Mouse (Mus musculus): Measurements from ENCODE around the gene Papolg. TPM values are rescaled to one million over a fixed set of nuclear protein-coding genes. Genes with fewer than 3 reads are reported as not detected.
"Not testable (repeated sequence)": the region's sequence is repeated elsewhere in the genome, so short reads cannot be mapped to it uniquely, and the experiment has no call there.

Papolg gene
- polyA plus RNA-seq (2014; fragmentation: Nextera tagmentation; extraction: Ambion mirVana) = 9.6 and 10.6 TPM in 2 replicates

DNA sequence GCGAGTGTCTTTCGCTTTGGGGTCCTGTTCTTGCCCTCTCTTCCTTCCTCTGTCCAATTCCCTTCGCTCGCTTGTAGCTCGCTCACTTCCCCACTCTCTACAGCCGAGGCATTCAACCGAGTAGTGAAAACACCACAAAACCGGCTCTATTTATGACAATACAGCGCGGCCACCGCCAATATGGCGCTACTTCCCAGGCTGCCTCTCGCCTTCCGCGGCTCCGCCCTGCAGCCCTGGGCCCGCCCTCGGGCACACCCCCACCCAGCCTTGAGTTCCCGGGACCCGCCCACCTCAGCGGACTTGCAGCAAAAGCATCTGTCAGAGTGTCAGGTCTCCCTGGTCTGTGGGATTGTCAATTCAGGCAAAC, at the start of gene Papolg:
TSS of gene Papolg (minus strand) at position 194 of the 367 bp plus-strand sequence.
- peaks cover 0 to 7% of the 10 kb centered on the region in 2 experiments; a peak in 1 of 4 replicates for H3K4me1 ChIP-seq (ENCODE audit: control insufficient read depth in 2 of 2, insufficient read depth in 2 of 2, low read length in 2 of 2)
- WGBS = under 1% methylated on average over 21 of the region's 21 CpGs

DNA sequence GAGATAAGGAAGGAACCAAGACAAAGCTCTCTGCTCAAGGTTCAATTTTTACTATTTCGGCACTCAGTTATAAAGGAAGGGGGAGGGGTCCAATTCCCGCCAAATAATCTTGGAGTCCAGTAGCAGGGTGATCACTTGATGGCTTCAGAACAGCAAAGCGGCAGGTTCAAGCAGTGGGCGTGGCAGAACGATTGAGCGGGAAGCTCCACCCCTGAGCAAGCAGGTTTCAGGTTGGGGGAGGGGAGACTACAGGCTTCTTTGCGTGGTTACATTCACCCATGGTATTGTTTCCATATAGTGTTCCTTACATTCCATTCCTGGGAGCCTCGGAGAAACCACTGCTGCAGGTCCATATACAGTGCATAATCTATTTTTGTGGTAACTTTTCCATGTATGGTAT, 33.1 kb upstream of the Papolg start:
- H3K9me3 ChIP-seq (ENCODE audit: control insufficient read depth, low read length); H3K27ac ChIP-seq (replicated peaks in 1 of 2; ENCODE audit: control insufficient read depth in 1 of 2, insufficient read depth in 1 of 2, low read depth in 2 of 2, low read length in 2 of 2); H3K36me3 ChIP-seq (ENCODE audit: control insufficient read depth, insufficient read depth, low read length); ATAC-seq (ENCODE audit: insufficient number of reproducible peaks, insufficient read depth, low FRiP score, low read depth); H3K4me3 ChIP-seq (ENCODE audit: control insufficient read depth in 1 of 2, insufficient read depth in 1 of 2, low read depth in 1 of 2, low read length in 2 of 2); H3K27me3 ChIP-seq (ENCODE audit: control insufficient read depth, insufficient read depth, low read length); H3K9ac ChIP-seq (ENCODE audit: low read length); H3K4me1 ChIP-seq (ENCODE audit: control insufficient read depth in 2 of 2, insufficient read depth in 2 of 2, low read length in 2 of 2): not testable (repeated sequence)
- H3K4me2 ChIP-seq (ENCODE audit: low read length) = peak overlapping the region; percentile 36; the same call in 1 of the 2 replicates
- WGBS = 20% methylated on average over 8 of the region's 8 CpGs

More for the DNA sequence above, at the start of gene Papolg:
- Histone ChIP-seq H3K27me3 (ENCODE audit: control insufficient read depth, insufficient read depth, low read length) (no peaks in the 10 kb centered on the region), H3K9me3 (ENCODE audit: control insufficient read depth, low read length) (no peaks in the 10 kb centered on the region), H3K36me3 (ENCODE audit: control insufficient read depth, insufficient read depth, low read length) (peaks cover 8% of the 10 kb centered on the region), H3K4me2 (ENCODE audit: low read length) (peak within 1 kb of the TSS; percentile 83), H3K4me3 (ENCODE audit: control insufficient read depth in 1 of 2, insufficient read depth in 1 of 2, low read depth in 1 of 2, low read length in 2 of 2) (peak within 1 kb of the TSS; percentile 98 to 99), H3K27ac (replicated peaks in 1 of 2; ENCODE audit: control insufficient read depth in 1 of 2, insufficient read depth in 1 of 2, low read depth in 2 of 2, low read length in 2 of 2) (peak within 1 kb of the TSS; percentile 90 to 97), H3K9ac (ENCODE audit: low read length) (peak within 1 kb of the TSS; percentile 94)
- ATAC-seq (ENCODE audit: insufficient number of reproducible peaks, insufficient read depth, low FRiP score, low read depth) = peak; percentile 98

DNA sequence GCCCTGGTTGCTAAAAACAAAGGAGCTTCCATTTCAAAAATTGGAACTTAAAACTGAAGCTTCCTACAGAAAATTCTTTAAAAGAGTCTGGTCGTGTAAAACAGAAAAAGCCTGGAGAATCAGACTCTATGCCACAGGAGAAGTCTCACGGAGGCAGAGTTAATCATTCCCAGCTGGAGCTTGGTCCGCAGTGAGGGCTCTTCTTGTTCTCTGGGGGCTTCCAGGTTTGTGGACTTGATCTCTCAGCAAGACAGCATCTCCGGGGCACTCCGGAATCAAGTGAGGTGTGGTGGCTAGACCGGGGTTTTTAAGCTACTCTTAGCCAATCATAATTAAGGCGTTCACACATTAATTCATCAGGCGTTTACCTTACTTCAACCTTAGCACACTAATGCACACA, 32.6 kb upstream of the Papolg start:
- no peak for ATAC-seq (ENCODE audit: insufficient number of reproducible peaks, insufficient read depth, low FRiP score, low read depth)
- no peak overlapping the region for H3K4me3 ChIP-seq (ENCODE audit: control insufficient read depth in 1 of 2, insufficient read depth in 1 of 2, low read depth in 1 of 2, low read length in 2 of 2)
- WGBS = 39% methylated on average over 8 of the region's 8 CpGs

DNA sequence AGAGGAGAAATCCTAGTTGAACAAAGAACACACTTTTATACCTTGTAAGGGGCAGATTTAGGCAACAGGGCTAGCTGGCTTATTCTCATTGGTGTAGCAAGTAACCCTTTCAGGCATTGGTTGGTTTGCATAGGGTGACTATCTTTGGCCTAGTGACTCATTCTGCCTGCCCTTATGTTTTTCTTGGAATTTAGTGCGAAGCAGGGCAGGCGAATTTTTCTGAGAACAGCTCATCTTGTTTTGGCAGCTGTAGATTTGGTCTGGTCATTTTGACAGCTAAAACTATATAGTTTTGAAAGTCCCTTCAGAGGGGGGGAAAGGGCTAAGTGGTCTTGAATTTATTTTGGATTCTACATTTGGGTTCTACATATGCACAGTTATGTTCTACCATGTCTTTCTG, 18.8 kb upstream of the Papolg start:
- not testable (repeated sequence) for H3K4me3 ChIP-seq (ENCODE audit: control insufficient read depth in 1 of 2, insufficient read depth in 1 of 2, low read depth in 1 of 2, low read length in 2 of 2); H3K27ac ChIP-seq (replicated peaks in 1 of 2; ENCODE audit: control insufficient read depth in 1 of 2, insufficient read depth in 1 of 2, low read depth in 2 of 2, low read length in 2 of 2); H3K36me3 ChIP-seq (ENCODE audit: control insufficient read depth, insufficient read depth, low read length); H3K4me2 ChIP-seq (ENCODE audit: low read length); H3K9me3 ChIP-seq (ENCODE audit: control insufficient read depth, low read length); ATAC-seq (ENCODE audit: insufficient number of reproducible peaks, insufficient read depth, low FRiP score, low read depth); H3K27me3 ChIP-seq (ENCODE audit: control insufficient read depth, insufficient read depth, low read length); H3K4me1 ChIP-seq (ENCODE audit: control insufficient read depth in 2 of 2, insufficient read depth in 2 of 2, low read length in 2 of 2); H3K9ac ChIP-seq (ENCODE audit: low read length)
- 42% methylated on average over 2 of the region's 2 CpGs for WGBS

More for the DNA sequence above, 32.6 kb upstream of the Papolg start:
- Histone ChIP-seq H3K9me3 (ENCODE audit: control insufficient read depth, low read length) (no peaks in the 10 kb centered on the region), H3K27me3 (ENCODE audit: control insufficient read depth, insufficient read depth, low read length) (no peaks in the 10 kb centered on the region), H3K4me2 (ENCODE audit: low read length) (peak overlapping the region; percentile 36; the same call in 1 of the 2 replicates), H3K9ac (ENCODE audit: low read length) (no peak overlapping the region), H3K27ac (replicated peaks in 1 of 2; ENCODE audit: control insufficient read depth in 1 of 2, insufficient read depth in 1 of 2, low read depth in 2 of 2, low read length in 2 of 2) (no peak overlapping the region), H3K36me3 (ENCODE audit: control insufficient read depth, insufficient read depth, low read length) (no peaks in the 10 kb centered on the region), H3K4me1 (ENCODE audit: control insufficient read depth in 2 of 2, insufficient read depth in 2 of 2, low read length in 2 of 2) (no peaks in the 10 kb centered on the region)

DNA sequence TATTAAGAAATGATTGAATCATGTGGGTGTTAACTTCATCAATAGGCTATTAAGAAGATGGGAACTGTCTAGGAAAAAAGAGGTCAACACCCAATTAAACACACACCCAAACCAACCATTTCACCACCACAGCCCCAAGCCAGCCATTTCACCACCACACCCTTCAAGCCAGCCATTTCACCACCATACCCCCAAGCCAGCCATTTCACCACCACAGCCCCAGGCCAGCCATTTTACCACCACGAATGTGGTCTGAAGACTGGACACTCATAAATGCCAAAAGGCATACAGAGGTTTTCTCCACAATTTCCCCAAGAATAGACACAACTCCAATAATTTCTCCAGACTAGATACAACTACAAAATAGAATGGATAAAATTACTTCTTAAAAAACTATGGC, 8.9 kb upstream of the Papolg start:
- 88% methylated on average over 1 of the region's 1 CpGs for WGBS
- no peak overlapping the region for H3K27ac ChIP-seq (replicated peaks in 1 of 2; ENCODE audit: control insufficient read depth in 1 of 2, insufficient read depth in 1 of 2, low read depth in 2 of 2, low read length in 2 of 2)
- no peaks in the 10 kb centered on the region for H3K36me3 ChIP-seq (ENCODE audit: control insufficient read depth, insufficient read depth, low read length)
- H3K4me2 ChIP-seq (ENCODE audit: low read length) = no peak overlapping the region
- H3K9ac ChIP-seq (ENCODE audit: low read length) = no peak overlapping the region
- H3K9me3 ChIP-seq (ENCODE audit: control insufficient read depth, low read length) = no peaks in the 10 kb centered on the region
- no peaks in the 10 kb centered on the region for H3K4me1 ChIP-seq (ENCODE audit: control insufficient read depth in 2 of 2, insufficient read depth in 2 of 2, low read length in 2 of 2)
- H3K27me3 ChIP-seq (ENCODE audit: control insufficient read depth, insufficient read depth, low read length) = no peaks in the 10 kb centered on the region
- no peak for ATAC-seq (ENCODE audit: insufficient number of reproducible peaks, insufficient read depth, low FRiP score, low read depth)
- H3K4me3 ChIP-seq (ENCODE audit: control insufficient read depth in 1 of 2, insufficient read depth in 1 of 2, low read depth in 1 of 2, low read length in 2 of 2) = no peak overlapping the region

DNA sequence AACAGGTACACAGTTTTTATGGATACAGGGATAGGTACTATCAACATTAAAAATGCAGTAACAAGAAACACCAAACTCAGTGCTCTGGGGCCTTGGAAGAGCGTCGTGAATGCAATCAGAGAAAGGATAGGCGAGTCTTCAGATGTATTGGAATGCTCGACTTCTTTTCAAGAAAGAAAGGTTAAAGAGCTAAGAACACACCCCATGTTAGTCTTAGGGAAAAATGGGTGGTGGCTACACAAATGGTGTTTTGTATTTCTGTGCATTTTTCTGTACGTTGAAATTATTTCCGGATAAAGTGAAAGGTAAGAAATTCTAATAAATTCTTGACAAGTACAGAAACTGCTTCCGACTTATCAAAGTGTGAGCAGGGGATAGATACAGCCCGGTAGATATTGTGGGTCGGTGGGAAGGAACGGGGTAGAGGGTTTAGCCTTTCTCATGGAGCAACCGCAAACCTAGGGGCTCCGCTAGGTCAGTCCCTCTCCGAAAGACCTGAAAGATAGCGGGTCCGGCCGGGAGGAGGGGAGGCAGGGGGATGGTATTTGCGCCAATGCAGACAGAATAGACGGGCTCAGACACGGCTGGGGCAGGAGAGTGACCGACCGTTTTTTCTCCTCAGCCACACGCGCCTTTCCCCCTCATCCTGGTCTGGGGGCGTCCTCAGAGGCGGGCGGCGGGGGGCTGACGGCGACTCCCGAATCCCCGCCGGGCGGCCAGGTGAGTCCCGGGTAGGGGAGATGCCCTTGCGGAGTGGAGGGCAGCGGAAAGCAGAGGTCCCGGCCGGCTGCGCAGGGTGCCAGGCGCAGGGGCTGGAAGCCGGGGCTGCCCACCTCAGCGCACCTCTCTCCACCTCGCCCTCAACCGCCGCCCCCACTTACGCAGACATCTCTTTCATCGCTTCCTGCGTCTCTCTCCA, 653 bp downstream of the Papolg start:
- H3K9me3 ChIP-seq (ENCODE audit: control insufficient read depth, low read length) = no peaks in the 10 kb centered on the region
- peak overlapping the region; percentile 83 for H3K4me2 ChIP-seq (ENCODE audit: low read length)
- H3K4me1 ChIP-seq (ENCODE audit: control insufficient read depth in 2 of 2, insufficient read depth in 2 of 2, low read length in 2 of 2) = peaks cover 0 to 7% of the 10 kb centered on the region in 2 experiments; a peak in 1 of 4 replicates
- peaks cover 14% of the 10 kb centered on the region for H3K36me3 ChIP-seq (ENCODE audit: control insufficient read depth, insufficient read depth, low read length)
- no peaks in the 10 kb centered on the region for H3K27me3 ChIP-seq (ENCODE audit: control insufficient read depth, insufficient read depth, low read length)
- H3K9ac ChIP-seq (ENCODE audit: low read length) = peak overlapping the region; percentile 94
- peak overlapping the region; percentile 90 to 97 for H3K27ac ChIP-seq (replicated peaks in 1 of 2; ENCODE audit: control insufficient read depth in 1 of 2, insufficient read depth in 1 of 2, low read depth in 2 of 2, low read length in 2 of 2)
- H3K4me3 ChIP-seq (ENCODE audit: control insufficient read depth in 1 of 2, insufficient read depth in 1 of 2, low read depth in 1 of 2, low read length in 2 of 2) = peak overlapping the region; percentile 98 to 99
- WGBS = under 1% methylated on average over 48 of the region's 48 CpGs
- ATAC-seq (ENCODE audit: insufficient number of reproducible peaks, insufficient read depth, low FRiP score, low read depth) = peak; percentile 64

DNA sequence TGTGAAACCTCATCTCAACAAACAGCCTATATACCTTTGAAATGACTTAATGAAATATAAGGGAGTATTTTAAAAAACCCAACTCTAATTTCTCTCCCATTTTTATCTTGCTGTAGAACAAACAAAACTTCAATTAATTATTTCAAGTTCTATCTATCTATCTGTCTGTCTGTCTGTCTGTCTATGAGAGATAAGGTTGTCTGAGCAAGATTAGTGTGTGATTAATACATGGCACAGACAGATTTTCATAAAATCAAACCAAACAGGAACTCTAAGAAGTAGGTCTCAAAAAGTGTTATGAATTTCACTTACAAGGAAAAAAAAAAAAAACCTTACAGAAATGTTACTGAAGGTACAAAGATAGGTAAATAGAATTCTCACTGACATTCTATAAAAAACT, 1.5 kb downstream of the Papolg start:
- 0 out of 2 replicates have a peak overlapping the region, but pooled peaks have one; percentile 32 for H3K4me2 ChIP-seq (ENCODE audit: low read length)
- H3K36me3 ChIP-seq (ENCODE audit: control insufficient read depth, insufficient read depth, low read length) = peaks cover 22% of the 10 kb centered on the region
- H3K9me3 ChIP-seq (ENCODE audit: control insufficient read depth, low read length) = no peaks in the 10 kb centered on the region
- peaks cover 0 to 7% of the 10 kb centered on the region in 2 experiments; a peak in 1 of 4 replicates for H3K4me1 ChIP-seq (ENCODE audit: control insufficient read depth in 2 of 2, insufficient read depth in 2 of 2, low read length in 2 of 2)
- no peaks in the 10 kb centered on the region for H3K27me3 ChIP-seq (ENCODE audit: control insufficient read depth, insufficient read depth, low read length)
- no peak overlapping the region for H3K4me3 ChIP-seq (ENCODE audit: control insufficient read depth in 1 of 2, insufficient read depth in 1 of 2, low read depth in 1 of 2, low read length in 2 of 2)
- no peak overlapping the region for H3K9ac ChIP-seq (ENCODE audit: low read length)
- no peak for ATAC-seq (ENCODE audit: insufficient number of reproducible peaks, insufficient read depth, low FRiP score, low read depth)
- no peak overlapping the region for H3K27ac ChIP-seq (replicated peaks in 1 of 2; ENCODE audit: control insufficient read depth in 1 of 2, insufficient read depth in 1 of 2, low read depth in 2 of 2, low read length in 2 of 2)

All from heart, embryonic 14.5 days (tissue).